Mouse (Mus musculus) lung, postnatal 0 days (tissue): ENCODE results near the gene Olfr1420. TPM values are rescaled to one million over a fixed set of nuclear protein-coding genes. Genes with fewer than 3 reads are reported as not detected.
"Not testable (repeated sequence)": the region's sequence is repeated elsewhere in the genome, so short reads cannot be mapped to it uniquely, and the experiment has no call there.

Experiments used
- ATAC-seq: fragments of 200-750 bp; cut with Nextera tagmentation; 2 replicates; pipeline ENCODE4 v1.8.0; 2017; ENCODE audit warnings: moderate library complexity
- DNase-seq: peaks from one replicate; pipeline ENCODE4 v3.0.0-alpha.2; 2016; ENCODE audit warnings: low spot score
- H3K27ac ChIP-seq: fragments of 300-500 bp; sonication (generic); 2 replicates; pipeline ENCODE4 v1.5.1; 2014; ENCODE audit warnings: antibody characterized with exemption, mild to moderate bottlenecking, low read length, mixed read lengths
- H3K27me3 ChIP-seq: fragments of 300-500 bp; sonication (generic); replicated peaks from 2 replicates; pipeline ENCODE4 v1.6.1; 2014; ENCODE audit warnings: low read length, mixed read lengths; ENCODE audit not compliant: insufficient read depth
- H3K36me3 ChIP-seq: fragments of 300-500 bp; sonication (generic); 2 replicates; pipeline ENCODE4 v1.6.1; 2014; ENCODE audit warnings: low read length, mixed read lengths; ENCODE audit not compliant: insufficient read depth
- H3K4me1 ChIP-seq: fragments of 300-500 bp; sonication (generic); 2 replicates; pipeline ENCODE4 v1.6.1; 2014; ENCODE audit warnings: antibody characterized with exemption, low read depth, low read length, mixed read lengths; ENCODE audit not compliant: insufficient read depth
- H3K4me2 ChIP-seq: fragments of 300-500 bp; sonication (generic); replicated peaks from 2 replicates; pipeline ENCODE4 v1.6.1; 2014; ENCODE audit warnings: low read depth, mild to moderate bottlenecking, low read length, moderate library complexity, mixed read lengths
- H3K4me3 ChIP-seq: fragments of 300-500 bp; sonication (generic); 2 replicates; pipeline ENCODE4 v1.5.1; 2014; ENCODE audit warnings: low read depth, low read length
- H3K9ac ChIP-seq: fragments of 300-500 bp; sonication (generic); replicated peaks from 2 replicates; pipeline ENCODE4 v1.6.1; 2014; ENCODE audit warnings: low read depth, mild to moderate bottlenecking
- H3K9me3 ChIP-seq: fragments of 300-500 bp; sonication (generic); 2 replicates; pipeline ENCODE4 v1.6.1; 2016; ENCODE audit warnings: low read length, mixed read lengths
- CTCF ChIP-seq: IDR thresholded peaks from 2 replicates; pipeline ENCODE4 v1.5.1; 2016; ENCODE audit warnings: antibody characterized with exemption, mild to moderate bottlenecking
- EP300 ChIP-seq: IDR thresholded peaks from 2 replicates; pipeline ENCODE4 v1.6.1; 2016; ENCODE audit warnings: antibody characterized with exemption, mild to moderate bottlenecking, control low read depth
- WGBS: fragments of 180-500 bp; shearing (Covaris S2); extraction: QIAGEN DNeasy Blood & Tissue Kit; methylation state at CpG from one replicate; pipeline ENCODE4 v1.1.7; 2014; 5-methylcytosine and 5-hydroxymethylcytosine counted together
- polyA plus RNA-seq: library from polyadenylated mRNA; unstranded; fragments of >200 nt; fragmentation: Nextera tagmentation; extraction: Ambion mirVana; gene quantifications from 2 replicates; pipeline ENCODE4 v1.2.1, GENCODE M21; 2015

The Olfr1420 gene
- polyA plus RNA-seq, 1 experiment from 2014 or later, result 0.12 TPM

DNA sequence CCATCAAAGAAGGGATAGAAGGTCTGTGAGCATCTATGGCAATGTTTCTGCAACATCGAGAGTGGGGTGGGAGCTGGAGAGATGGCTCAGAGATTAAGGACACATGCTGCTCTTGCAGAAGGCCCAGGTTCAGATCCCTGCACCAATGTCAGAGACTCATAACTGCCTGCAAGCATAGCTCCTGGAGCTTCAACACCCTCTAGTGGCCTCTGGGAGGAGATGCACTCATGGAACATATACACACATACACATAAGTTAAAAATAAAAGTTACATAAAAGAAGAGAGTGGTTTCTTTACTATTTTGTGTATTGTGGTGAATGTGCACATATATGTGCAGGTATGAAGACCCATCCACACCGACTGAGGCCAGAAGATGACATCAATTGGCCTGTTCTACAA lies 18.5 kb upstream of the Olfr1420 start:
- no peak for TF ChIP-seq EP300
- TF ChIP-seq CTCF, result peak; percentile 11; the same call in 1 of the 2 replicates
- Histone ChIP-seq H3K36me3 (no peaks in the 10 kb centered on the region), H3K27ac (no peak overlapping the region), H3K9ac (no peak overlapping the region), H3K4me1 (no peaks in the 10 kb centered on the region), H3K27me3 (no peaks in the 10 kb centered on the region), H3K9me3 (0 out of 2 replicates have a peak, but pooled peaks cover 3% of the 10 kb centered on the region), H3K4me2 (no peak overlapping the region), H3K4me3 (no peak overlapping the region)
- ATAC-seq, result no peak
- WGBS, result 77% methylated on average over 2 of the region's 2 CpGs
- no peak for DNase-seq

DNA sequence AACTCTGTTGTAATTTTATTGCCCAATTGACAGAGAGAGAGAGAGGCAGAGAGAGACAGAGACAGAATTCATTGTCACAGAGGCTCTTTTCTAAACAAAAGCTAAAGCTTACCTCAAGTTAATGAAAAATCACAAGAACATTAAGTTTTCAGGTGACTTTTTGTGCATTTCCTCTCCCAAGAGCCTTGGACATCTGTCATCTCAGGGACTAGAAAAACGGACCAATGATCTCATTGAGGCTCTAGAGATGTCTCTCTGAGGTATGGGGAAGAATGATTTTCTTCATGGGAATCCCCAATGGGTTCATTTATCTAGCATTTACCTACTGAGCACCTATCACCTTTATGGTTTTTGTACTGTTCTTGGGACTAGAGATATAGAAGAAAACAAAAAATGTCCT lies 11.4 kb upstream of the Olfr1420 start, which contains the start of gene Olfr1419:
TSS of gene Olfr1419 (minus strand) at position 101 of the 400 bp plus-strand sequence.
- no peaks in the 10 kb centered on the region for H3K4me1 ChIP-seq
- TF ChIP-seq CTCF (no peak), EP300 (no peak)
- no peak for ATAC-seq
- no peak within 1 kb of the TSS for H3K4me3 ChIP-seq
- no peak within 1 kb of the TSS for H3K9ac ChIP-seq
- no peaks in the 10 kb centered on the region for H3K36me3 ChIP-seq
- 24% methylated on average over 1 of the region's 1 CpGs for WGBS
- no peaks in the 10 kb centered on the region for H3K9me3 ChIP-seq
- no peaks in the 10 kb centered on the region for H3K27me3 ChIP-seq
- H3K4me2 ChIP-seq, result no peak within 1 kb of the TSS
- H3K27ac ChIP-seq, result no peak within 1 kb of the TSS
- DNase-seq, result no peak

DNA sequence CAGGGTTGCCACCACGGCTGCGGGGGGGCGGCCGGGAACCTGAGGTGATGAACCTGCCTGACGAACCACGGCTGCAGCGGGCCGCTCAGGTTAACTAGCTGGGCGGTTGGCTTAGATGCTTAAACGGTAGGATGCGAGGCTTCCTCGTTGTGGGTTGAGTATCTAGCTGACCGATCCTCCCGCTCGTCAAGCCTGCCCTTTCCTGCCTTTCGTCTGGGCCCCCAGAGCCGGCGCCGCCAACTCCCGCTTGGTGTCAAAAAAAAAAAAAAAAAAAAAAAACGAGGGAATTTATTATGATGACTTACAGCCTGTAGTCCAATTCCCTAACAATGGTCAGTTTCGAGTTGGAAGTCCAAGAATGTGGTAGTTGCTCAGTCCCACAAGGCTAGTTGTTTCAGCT lies 8.0 kb upstream of the Olfr1420 start:
- not testable (repeated sequence) for ATAC-seq
- whole genome bisulfite sequencing, result 41% methylated on average over 15 of the region's 22 CpGs

DNA sequence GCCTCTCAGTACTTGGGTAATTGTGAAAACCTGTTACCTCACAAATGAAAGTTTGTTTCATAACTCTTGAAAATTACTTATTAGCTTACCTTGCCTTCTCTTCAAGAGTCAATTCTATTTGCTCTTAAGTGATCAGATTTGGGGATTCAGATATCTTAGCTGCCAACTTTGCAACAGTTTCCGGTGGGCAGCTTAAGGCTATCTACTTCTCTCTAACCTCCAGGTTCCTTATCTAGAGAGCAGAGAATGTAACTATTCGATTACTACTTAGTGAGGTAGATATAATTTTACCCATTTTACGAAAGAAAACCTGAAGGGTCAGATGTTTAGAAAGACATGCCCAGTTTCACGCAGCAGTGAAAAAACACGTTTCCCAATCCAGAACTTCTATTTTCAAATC lies 24.7 kb downstream of the Olfr1420 start:
- Histone ChIP-seq H3K4me2 (peak overlapping the region; percentile 64), H3K36me3 (no peaks in the 10 kb centered on the region), H3K4me3 (peak overlapping the region; percentile 97), H3K4me1 (peaks cover 4% of the 10 kb centered on the region; the same call in 1 of the 2 replicates), H3K27me3 (no peaks in the 10 kb centered on the region), H3K9ac (no peak overlapping the region), H3K27ac (peak overlapping the region; percentile 89; the same call in 1 of the 2 replicates), H3K9me3 (no peaks in the 10 kb centered on the region)
- ATAC-seq, result no peak
- 74% methylated on average over 5 of the region's 5 CpGs for WGBS
- peak; percentile 52 for DNase-seq
- TF ChIP-seq CTCF, result no peak
- no peak for TF ChIP-seq EP300

More for the DNA sequence above, 8.0 kb upstream of the Olfr1420 start:
- H3K9me3 ChIP-seq, H3K4me3 ChIP-seq, H3K36me3 ChIP-seq, H3K4me2 ChIP-seq, H3K27ac ChIP-seq, DNase-seq, H3K9ac ChIP-seq, H3K4me1 ChIP-seq, H3K27me3 ChIP-seq: not testable (repeated sequence)

GRCm38 (mm10) chr19:11911603-11912002 lies 25.2 kb downstream of the Olfr1420 start:
- H3K4me3 ChIP-seq, result peak overlapping the region; percentile 97
- H3K4me2 ChIP-seq, result peak overlapping the region; percentile 64
- H3K9me3 ChIP-seq, result no peaks in the 10 kb centered on the region
- H3K36me3 ChIP-seq, result no peaks in the 10 kb centered on the region
- peaks cover 4% of the 10 kb centered on the region; the same call in 1 of the 2 replicates for H3K4me1 ChIP-seq
- peak overlapping the region; percentile 89 for H3K27ac ChIP-seq
- 1% methylated on average over 17 of the region's 17 CpGs for WGBS
- no peaks in the 10 kb centered on the region for H3K27me3 ChIP-seq
- TF ChIP-seq EP300, result no peak
- no peak for TF ChIP-seq CTCF
- DNase-seq, result peak; percentile 50
- ATAC-seq, result peak; percentile 23
- peak overlapping the region; percentile 76 for H3K9ac ChIP-seq

GRCm38 (mm10) chr19:11912037-11912532 lies 25.7 kb downstream of the Olfr1420 start, which contains the start of gene Patl1:
Patl1 (plus strand) TSS chr19:11912399.
- ATAC-seq, result peak; percentile 97
- peak within 1 kb of the TSS; percentile 64 for H3K4me2 ChIP-seq
- WGBS, result under 1% methylated on average over 33 of the region's 53 CpGs
- H3K4me3 ChIP-seq, result peak within 1 kb of the TSS; percentile 97
- H3K9ac ChIP-seq, result peak within 1 kb of the TSS; percentile 85
- peak; percentile 100 for DNase-seq
- no peaks in the 10 kb centered on the region for H3K9me3 ChIP-seq
- peak within 1 kb of the TSS; percentile 98 for H3K27ac ChIP-seq
- peaks cover 4% of the 10 kb centered on the region; the same call in 1 of the 2 replicates for H3K4me1 ChIP-seq
- no peaks in the 10 kb centered on the region for H3K27me3 ChIP-seq
- no peaks in the 10 kb centered on the region for H3K36me3 ChIP-seq
- TF ChIP-seq EP300 (no peak), CTCF (no peak)
